Mouse (Mus musculus) CD4-positive, CD25-positive, alpha-beta regulatory T cell, adult 2 months (primary cell): ENCODE measurements around the gene Gm5431.
A peak's percentile ranks its signal among the peaks of the same experiment; 100 is the strongest.

Experiments
- DNase-seq: peaks from one replicate; pipeline ENCODE4 v3.0.0-alpha.2; 2012; ENCODE audit warnings: low read depth, low spot score

Gene Gm5431

GRCm38 (mm10) chr11:48838879-48839680 is 62.9 kb downstream of the Gm5431 start:
- no peak for DNase-seq

GRCm38 (mm10) chr11:48838181-48838797 is 63.7 kb downstream of the Gm5431 start:
- DNase-seq, result peak; percentile 59
